Mouse (Mus musculus) intestine, embryonic 14.5 days (tissue): ENCODE measurements around the gene Cry2. TPM values are rescaled to one million over a fixed set of nuclear protein-coding genes. Genes with fewer than 3 reads are reported as not detected.

Experiments
- ATAC-seq: fragments of 200-750 bp; cut with Nextera tagmentation; replicated peaks from 2 replicates; pipeline ENCODE4 v1.8.0; 2017; ENCODE audit warnings: low read depth, moderate number of reproducible peaks, moderate TSS enrichment, moderate library complexity; ENCODE audit not compliant: low FRiP score, low TSS enrichment
- DNase-seq: peaks from one replicate; pipeline ENCODE4 v3.0.0-alpha.2; 2018; ENCODE audit warnings: low spot score
- H3K27ac ChIP-seq: fragments of 300-500 bp; sonication (generic); 2 replicates; pipeline ENCODE4 v1.5.1; 2014; ENCODE audit warnings: low read depth, mild to moderate bottlenecking, control low read depth
- H3K27me3 ChIP-seq: fragments of 300-500 bp; sonication (generic); replicated peaks from 2 replicates; pipeline ENCODE4 v1.6.1; 2014; ENCODE audit warnings: low read length, control low read depth; ENCODE audit not compliant: control insufficient read depth, insufficient read depth
- H3K36me3 ChIP-seq: fragments of 300-500 bp; sonication (generic); 2 replicates; pipeline ENCODE4 v1.6.1; 2014; ENCODE audit warnings: low read length, control low read depth; ENCODE audit not compliant: control insufficient read depth, insufficient read depth
- H3K4me1 ChIP-seq: fragments of 300-500 bp; sonication (generic); replicated peaks from 2 replicates; pipeline ENCODE4 v1.6.1; 2014; ENCODE audit warnings: low read length, control low read depth, mixed read lengths; ENCODE audit not compliant: control insufficient read depth, insufficient read depth
- H3K4me2 ChIP-seq: fragments of 300-500 bp; sonication (generic); 2 replicates; pipeline ENCODE4 v1.6.1; 2014; ENCODE audit warnings: low read length
- H3K4me3 ChIP-seq: fragments of 300-500 bp; sonication (generic); 2 replicates; pipeline ENCODE4 v1.5.1; 2014; ENCODE audit warnings: low read depth, low read length, control low read depth, mixed read lengths
- H3K9ac ChIP-seq: fragments of 300-500 bp; sonication (generic); 2 replicates; pipeline ENCODE4 v1.6.1; 2014; ENCODE audit warnings: mild to moderate bottlenecking, low read length
- H3K9me3 ChIP-seq: fragments of 300-500 bp; sonication (generic); 2 replicates; pipeline ENCODE4 v1.6.1; 2016; ENCODE audit warnings: low read length, control low read depth; ENCODE audit not compliant: control insufficient read depth
- WGBS: fragments of 180-500 bp; shearing (Covaris S2); extraction: QIAGEN DNeasy Blood & Tissue Kit; methylation state at CpG from one replicate; pipeline ENCODE4 v1.1.7; 2014; 5-methylcytosine and 5-hydroxymethylcytosine counted together
- polyA plus RNA-seq: library from polyadenylated mRNA; unstranded; fragments of >200 nt; fragmentation: Nextera tagmentation; extraction: Ambion mirVana; gene quantifications from 2 replicates; pipeline ENCODE4 v1.2.1, GENCODE M21; 2014

Gene Cry2
- polyA plus RNA-seq, 1 experiment from 2014 or later: 16.7 TPM

DNA sequence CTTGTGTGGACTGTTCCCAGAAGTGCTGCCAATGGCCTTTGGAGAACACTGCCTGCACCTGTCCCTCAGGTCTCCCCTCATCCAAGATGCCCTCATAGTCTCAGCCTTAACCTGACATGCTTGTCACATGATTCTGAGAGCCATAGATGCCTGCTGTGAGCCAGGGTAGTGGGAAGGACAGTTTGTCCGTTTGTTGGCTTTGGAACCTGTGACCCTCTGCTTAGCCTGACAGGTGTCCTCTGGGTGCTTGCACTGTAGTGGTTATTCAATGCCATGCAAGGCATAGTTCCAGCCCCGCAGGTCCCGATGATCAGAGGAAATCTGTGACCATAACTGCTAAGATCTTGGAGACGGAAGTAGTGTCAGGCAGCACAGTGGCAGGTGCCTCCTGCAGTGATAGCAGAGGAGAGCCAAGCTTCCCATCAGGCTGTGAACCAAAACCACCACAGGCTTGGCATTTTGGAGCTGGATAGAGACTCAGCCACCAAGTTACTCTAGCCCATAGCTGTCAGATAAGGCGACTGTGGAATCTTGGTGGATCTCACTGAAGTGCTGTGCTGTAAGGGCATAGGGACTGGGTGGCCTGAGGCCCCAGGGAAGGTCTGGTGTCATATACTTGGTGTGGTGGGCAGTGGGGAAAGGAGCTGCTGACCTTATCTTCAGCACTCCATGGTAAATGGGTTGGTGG is 51.8 kb downstream of the Cry2 start, which contains the start of gene 1700029I15Rik:
1700029I15Rik (plus strand) TSS at position 638 of the 688 bp plus-strand sequence.
- H3K9me3 ChIP-seq: no peaks in the 10 kb centered on the region
- ATAC-seq (no peak), DNase-seq (no peak)
- H3K36me3 ChIP-seq: peaks cover 88% of the 10 kb centered on the region
- 85% methylated on average over 5 of the region's 5 CpGs for WGBS
- H3K4me2 ChIP-seq: no peak within 1 kb of the TSS
- no peak within 1 kb of the TSS for H3K9ac ChIP-seq
- H3K27ac ChIP-seq: 0 out of 2 replicates have a peak within 1 kb of the TSS, but pooled peaks have one; percentile 11
- no peak within 1 kb of the TSS for H3K4me3 ChIP-seq
- no peaks in the 10 kb centered on the region for H3K27me3 ChIP-seq
- H3K4me1 ChIP-seq: no peaks in the 10 kb centered on the region

DNA sequence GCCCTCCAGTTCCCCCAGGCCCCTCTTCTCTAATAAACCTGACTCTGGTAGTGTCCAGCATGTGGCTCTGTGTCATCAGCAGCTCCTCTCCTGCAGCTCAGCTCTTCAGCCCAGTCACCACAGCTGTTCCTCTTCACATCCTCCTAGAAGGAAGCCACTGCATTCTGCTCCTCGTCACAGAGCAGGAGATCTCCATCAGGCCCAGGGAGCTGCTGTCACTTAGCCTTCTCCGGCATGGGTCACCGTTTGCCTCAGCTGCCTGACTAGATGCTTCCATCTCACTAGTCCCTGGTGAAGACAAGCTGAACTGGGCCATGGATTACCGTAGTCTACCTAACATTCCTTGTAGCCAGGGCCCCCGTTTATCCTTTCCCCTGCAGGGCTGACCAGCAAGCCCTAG is 52.7 kb downstream of the Cry2 start:
- Histone ChIP-seq H3K9ac (no peak overlapping the region), H3K4me1 (peaks cover 3% of the 10 kb centered on the region), H3K4me2 (no peak overlapping the region), H3K9me3 (no peaks in the 10 kb centered on the region), H3K27ac (0 out of 2 replicates have a peak overlapping the region, but pooled peaks have one; percentile 11), H3K4me3 (no peak overlapping the region), H3K36me3 (peaks cover 80% of the 10 kb centered on the region), H3K27me3 (no peaks in the 10 kb centered on the region)
- 75% methylated on average over 5 of the region's 5 CpGs for WGBS
- no peak for ATAC-seq
- no peak for DNase-seq

DNA sequence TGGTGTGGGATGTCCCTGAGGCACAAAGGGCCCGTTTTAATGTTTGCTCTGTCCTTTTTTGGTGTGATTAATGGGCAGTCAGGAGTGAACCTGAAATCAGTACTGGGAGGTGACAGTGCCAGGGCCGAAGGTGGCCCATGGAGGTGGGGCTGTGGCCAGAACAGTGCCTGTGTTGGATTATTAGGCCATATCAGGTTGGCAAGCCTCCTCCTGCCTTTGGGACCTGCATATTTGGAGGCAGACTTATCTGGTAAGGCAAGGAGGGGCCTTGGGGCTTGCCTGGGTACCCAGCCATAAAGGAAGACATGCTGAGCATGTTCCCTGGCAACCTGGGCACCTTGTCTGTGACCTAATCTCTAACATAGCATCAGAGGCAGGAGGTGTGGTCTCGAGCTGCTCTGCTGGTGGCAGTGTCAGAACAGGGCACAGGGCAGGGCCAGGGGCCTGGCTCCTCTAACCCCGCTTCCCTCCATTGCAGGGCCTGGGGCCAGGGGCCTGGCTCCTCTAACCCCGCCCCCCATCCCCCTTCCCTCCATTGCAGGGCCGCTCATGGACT is 53.3 kb downstream of the Cry2 start:
- no peak overlapping the region for H3K9ac ChIP-seq
- DNase-seq (no peak), ATAC-seq (no peak)
- peaks cover 8% of the 10 kb centered on the region for H3K4me1 ChIP-seq
- 70% methylated on average over 6 of the region's 6 CpGs for WGBS
- no peak overlapping the region for H3K4me2 ChIP-seq
- no peak overlapping the region for H3K27ac ChIP-seq
- no peaks in the 10 kb centered on the region for H3K9me3 ChIP-seq
- peaks cover 74% of the 10 kb centered on the region for H3K36me3 ChIP-seq
- H3K27me3 ChIP-seq: no peaks in the 10 kb centered on the region
- no peak overlapping the region for H3K4me3 ChIP-seq

DNA sequence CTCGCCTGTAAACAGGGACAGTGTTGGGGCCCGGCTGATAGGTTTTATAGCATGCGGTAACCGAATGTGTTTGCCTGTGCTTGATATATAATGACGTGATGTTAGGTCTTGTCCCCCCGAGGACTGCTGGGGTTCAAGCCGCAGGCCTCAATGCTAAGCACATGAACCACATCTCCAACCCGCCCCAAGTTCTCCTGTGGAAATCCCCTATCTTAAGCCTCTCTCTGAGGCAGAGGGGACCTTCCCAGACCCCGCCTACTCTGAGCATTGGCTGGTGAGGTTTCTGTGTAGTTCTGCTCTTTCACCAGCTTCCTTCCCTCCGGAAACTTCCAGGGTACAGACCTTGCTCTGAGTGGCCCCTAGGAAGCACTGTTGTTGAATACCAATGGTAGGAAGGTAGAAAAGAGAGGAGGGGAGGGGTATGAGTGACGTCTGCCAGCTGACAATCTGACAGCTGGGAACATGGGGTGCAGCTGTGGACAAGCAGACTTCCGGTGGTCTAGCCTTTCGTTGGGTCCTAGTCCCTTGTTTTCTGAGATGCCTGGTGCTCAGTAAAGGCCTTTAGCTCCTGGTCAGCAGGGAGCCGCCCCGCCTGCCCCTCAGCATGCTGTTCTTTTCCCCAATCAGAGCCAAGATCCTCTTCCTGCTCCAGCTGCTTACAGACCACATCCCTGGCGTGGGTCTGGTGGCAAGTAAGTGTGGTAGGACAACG is 53.9 kb downstream of the Cry2 start:
- Histone ChIP-seq H3K4me3 (no peak overlapping the region), H3K27ac (no peak overlapping the region), H3K27me3 (no peaks in the 10 kb centered on the region), H3K4me2 (no peak overlapping the region), H3K4me1 (peaks cover 8% of the 10 kb centered on the region), H3K36me3 (peaks cover 68% of the 10 kb centered on the region), H3K9me3 (no peaks in the 10 kb centered on the region), H3K9ac (no peak overlapping the region)
- WGBS: 79% methylated on average over 17 of the region's 17 CpGs
- ATAC-seq (no peak), DNase-seq (no peak)

DNA sequence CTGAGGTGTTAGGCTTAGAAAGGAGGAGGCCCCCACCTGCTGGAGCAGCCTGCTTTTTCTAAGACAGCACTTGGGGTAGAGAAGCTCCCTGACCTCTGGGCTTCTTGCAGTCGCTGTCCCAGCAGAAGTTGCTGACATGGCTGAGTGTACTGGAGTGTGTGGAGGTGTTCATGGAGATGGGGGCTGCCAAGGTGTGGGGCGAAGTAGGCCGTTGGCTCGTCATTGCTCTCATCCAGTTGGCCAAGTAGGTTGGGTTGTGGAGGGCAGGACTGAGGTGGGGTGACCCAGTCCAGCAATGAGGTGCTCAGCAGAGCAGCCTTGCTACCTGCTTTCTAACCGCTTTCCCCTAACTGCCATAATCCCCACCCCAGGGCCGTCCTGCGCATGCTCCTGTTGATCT is 56.5 kb downstream of the Cry2 start:
- 91% methylated on average over 7 of the region's 7 CpGs for WGBS
- Histone ChIP-seq H3K27me3 (no peaks in the 10 kb centered on the region), H3K4me1 (peaks cover 14% of the 10 kb centered on the region), H3K36me3 (peaks cover 46% of the 10 kb centered on the region), H3K9ac (no peak overlapping the region), H3K4me3 (no peak overlapping the region), H3K4me2 (no peak overlapping the region), H3K27ac (no peak overlapping the region), H3K9me3 (no peaks in the 10 kb centered on the region)
- ATAC-seq (no peak), DNase-seq (no peak)

DNA sequence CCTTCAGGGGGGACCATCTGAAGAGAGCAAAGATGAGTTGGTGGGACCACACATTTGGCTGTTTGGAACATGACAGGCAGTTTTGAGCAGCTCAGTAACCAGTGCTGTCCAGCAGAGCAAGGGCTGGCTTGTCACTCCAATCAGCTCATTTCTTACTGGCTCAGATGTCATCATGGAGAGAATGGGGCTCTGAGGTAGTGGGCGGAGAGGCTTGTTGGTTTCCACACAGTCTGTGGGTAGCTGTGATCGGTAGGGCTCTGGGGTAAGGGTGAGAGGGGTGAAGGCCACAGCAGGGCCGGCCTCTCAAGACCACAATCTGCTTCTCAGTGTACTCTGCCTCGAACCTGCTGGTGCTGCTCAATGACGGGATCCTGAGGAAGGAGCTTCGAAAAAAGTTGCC is 57.5 kb downstream of the Cry2 start:
- H3K4me1 ChIP-seq: peaks cover 18% of the 10 kb centered on the region
- peaks cover 35% of the 10 kb centered on the region for H3K36me3 ChIP-seq
- ATAC-seq (no peak), DNase-seq (no peak)
- peak overlapping the region; percentile 95 for H3K4me2 ChIP-seq
- no peak overlapping the region for H3K27ac ChIP-seq
- peaks cover 4% of the 10 kb centered on the region; the same call in 1 of the 2 replicates for H3K27me3 ChIP-seq
- H3K9ac ChIP-seq: no peak overlapping the region; the same call in 1 of the 2 replicates
- WGBS: 84% methylated on average over 6 of the region's 6 CpGs
- H3K9me3 ChIP-seq: no peaks in the 10 kb centered on the region
- peak overlapping the region; percentile 88 for H3K4me3 ChIP-seq

DNA sequence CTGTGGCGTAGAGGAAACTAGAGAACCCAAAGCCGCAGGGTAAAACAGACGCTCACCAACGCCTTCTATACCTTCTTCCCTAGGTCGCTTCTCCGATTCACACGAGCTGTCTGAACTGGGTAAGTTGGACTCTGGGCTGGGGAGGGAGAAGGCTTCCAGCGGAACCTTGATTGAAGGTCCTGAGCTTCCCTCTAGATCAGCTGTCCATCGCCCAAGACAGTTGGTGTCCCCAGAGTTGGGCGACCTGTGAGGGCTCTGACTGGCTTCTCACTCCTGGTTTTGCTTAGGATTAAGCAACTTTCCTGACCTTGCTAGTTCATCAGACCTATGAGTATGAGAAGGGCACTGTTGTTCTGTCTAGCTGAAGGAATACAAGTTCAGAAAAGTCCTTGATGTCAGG is 58.1 kb downstream of the Cry2 start:
- Histone ChIP-seq H3K36me3 (peaks cover 30% of the 10 kb centered on the region), H3K4me3 (peak overlapping the region; percentile 88), H3K9ac (peak overlapping the region; percentile 64), H3K27ac (peak overlapping the region; percentile 58), H3K4me2 (peak overlapping the region; percentile 95), H3K4me1 (peaks cover 23% of the 10 kb centered on the region), H3K27me3 (peaks cover 8% of the 10 kb centered on the region; the same call in 1 of the 2 replicates), H3K9me3 (no peaks in the 10 kb centered on the region)
- DNase-seq (no peak), ATAC-seq (no peak)
- 12% methylated on average over 10 of the region's 10 CpGs for WGBS

DNA sequence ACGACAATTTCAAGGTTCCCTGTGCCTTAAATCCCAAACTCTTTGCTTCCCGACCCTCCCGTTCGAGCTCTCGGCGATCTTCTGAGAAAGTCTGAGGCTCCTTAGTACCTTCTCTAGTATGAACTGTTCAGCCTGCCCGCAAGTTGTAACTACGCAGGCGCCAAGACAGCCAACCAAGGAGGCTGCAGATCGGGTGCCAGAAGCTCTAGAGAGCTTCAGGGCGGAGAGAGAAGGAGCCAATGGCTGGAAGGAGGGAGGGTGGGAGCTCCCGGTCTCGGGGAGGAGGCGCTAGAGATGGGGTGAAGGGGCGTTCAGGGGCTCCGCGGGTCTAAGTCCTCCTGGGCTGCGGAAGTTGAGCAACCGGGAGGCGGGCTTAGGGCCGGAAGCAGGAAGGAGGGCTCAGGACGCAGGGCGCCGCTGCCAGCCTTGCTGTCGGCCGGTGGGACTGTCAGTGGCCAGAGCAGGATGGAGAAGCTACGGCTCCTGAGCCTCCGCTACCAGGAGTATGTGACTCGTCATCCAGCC is 58.7 kb downstream of the Cry2 start:
- H3K4me3 ChIP-seq: peak overlapping the region; percentile 88
- H3K27ac ChIP-seq: peak overlapping the region; percentile 58
- peak overlapping the region; percentile 64 for H3K9ac ChIP-seq
- peaks cover 14% of the 10 kb centered on the region for H3K27me3 ChIP-seq
- peak overlapping the region; percentile 95 for H3K4me2 ChIP-seq
- H3K36me3 ChIP-seq: peaks cover 24% of the 10 kb centered on the region
- no peaks in the 10 kb centered on the region for H3K9me3 ChIP-seq
- DNase-seq: peak; percentile 94
- under 1% methylated on average over 28 of the region's 29 CpGs for WGBS
- H3K4me1 ChIP-seq: peaks cover 26% of the 10 kb centered on the region
- ATAC-seq: peak; percentile 86
